Mouse (Mus musculus): ENCODE data around the gene Olfr1024. TPM values are rescaled to one million over a fixed set of nuclear protein-coding genes. Genes with fewer than 3 reads are reported as not detected.

The Olfr1024 gene
- not detected for polyA plus RNA-seq (2017; shearing (Covaris generic))

DNA sequence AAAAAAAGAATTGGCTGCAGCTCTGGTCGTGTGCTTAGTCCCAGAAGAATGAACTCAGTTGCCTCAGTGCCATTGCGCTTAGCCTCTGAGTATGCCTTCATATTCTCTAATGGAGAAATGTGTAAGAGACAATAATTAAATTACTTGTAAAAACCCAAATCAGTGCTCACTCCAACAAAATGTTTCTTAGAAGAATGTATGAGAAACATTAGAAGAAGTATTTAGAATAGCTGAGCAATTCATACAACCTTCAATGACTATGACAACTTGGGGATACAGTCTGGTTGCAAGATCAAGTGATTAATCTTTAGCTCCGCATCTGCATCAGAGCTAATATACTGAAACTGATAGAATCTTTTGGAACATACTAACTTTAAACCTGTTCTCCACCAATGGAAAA is at the start of gene Olfr1024:
Olfr1024 (minus strand) TSS at position 101 of the 400 bp plus-strand sequence.

DNA sequence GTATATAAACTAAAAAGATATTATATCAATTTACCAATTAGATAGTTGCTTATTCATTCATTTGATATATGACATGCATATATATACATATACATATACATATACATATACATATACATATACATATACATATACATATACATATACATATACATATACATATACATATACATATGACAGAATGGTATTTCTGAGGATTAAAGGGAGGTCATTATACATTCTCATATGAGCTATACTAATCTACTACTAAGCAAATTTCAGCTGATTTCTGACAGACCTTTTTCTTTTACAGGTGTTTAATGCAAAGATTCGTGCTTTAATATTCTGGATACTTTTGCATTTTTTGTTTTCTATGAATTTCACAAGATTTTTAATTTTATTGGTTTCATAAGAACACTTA is 45.3 kb upstream of the Olfr1024 start, which contains the start of gene Olfr1028:
Olfr1028 (plus strand) TSS at position 301 of the 400 bp plus-strand sequence.

DNA sequence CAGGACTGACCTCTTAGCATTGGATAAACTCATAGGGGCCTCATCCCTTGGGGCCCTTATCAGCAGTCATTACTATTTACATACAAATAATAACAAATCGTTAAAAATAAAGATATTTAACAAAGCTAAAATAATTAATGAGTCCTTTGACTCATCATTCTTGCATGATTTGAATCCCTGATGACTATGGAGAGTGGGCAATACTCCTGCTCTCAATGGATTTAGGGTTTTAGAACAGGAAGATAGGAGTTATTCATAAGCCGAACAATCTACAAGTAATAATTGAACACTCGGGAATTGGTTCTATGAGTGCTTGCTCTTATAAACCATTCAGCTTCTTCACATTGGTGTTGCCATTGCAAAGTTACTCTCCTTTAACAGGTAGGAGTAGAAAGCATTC is 16.4 kb upstream of the Olfr1024 start, which contains the start of gene Olfr1026:
Olfr1026 (plus strand) TSS at position 301 of the 400 bp plus-strand sequence.

DNA sequence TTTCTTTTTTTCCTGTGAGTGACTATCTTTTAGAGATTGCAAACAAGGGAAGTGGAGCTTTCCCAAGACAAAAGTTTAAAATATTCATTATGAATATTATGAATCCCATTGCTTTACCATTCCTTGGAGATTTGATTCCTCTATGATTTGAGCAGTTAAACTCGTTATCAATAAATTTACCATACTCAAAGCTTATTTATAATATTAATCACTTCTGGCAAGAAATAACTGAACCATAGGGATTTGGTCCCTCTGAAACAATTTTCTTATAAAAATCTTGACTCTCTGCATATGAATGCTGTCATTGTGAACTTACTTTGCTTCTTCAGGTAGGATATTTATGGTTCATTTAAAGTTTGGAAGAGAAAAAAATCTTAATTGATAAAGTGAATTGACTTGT is 10.0 kb upstream of the Olfr1024 start, which contains the start of gene Olfr1025-ps1:
Olfr1025-ps1 (plus strand) TSS at position 301 of the 400 bp plus-strand sequence.

DNA sequence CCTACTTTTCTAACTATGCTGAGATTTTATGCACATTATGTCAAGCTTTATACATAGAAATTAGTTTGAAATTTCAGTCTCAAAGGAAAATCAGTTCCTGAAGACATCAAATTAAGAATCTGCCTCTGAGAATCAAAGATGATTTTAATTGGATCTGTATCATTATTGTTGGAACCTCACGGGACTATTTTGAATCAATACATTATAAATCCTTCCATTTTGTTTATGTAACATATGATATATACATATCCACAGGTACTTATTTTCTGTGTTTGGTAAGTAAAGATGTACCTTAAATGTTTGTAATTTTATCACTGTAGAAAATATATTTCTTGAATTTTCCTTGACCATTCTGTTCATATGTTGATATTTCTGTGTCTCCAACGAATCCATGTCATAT is 19.5 kb downstream of the Olfr1024 start, which contains the start of gene Olfr1023:
Olfr1023 (plus strand) TSS at position 301 of the 400 bp plus-strand sequence.

DNA sequence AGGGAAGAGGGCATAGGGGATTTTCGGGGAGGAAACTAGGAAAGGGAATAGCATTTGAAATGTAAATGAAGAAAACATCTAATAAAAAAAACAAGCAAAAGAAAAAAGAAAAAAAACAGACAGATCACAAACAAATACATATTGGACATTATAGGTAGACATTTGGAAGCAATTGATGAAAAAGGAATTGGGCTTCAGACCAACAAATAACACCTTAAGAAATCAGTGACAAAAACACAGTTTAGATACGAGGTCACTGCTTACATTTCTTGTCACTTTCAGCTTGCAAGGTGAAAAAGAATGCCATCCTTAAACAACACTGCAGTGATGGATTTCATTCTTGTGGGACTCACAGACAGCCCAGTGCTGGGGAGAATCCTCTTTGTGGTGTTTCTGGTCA is 36.6 kb downstream of the Olfr1024 start, which contains the start of gene Olfr1022:
Olfr1022 (plus strand) TSS at position 301 of the 400 bp plus-strand sequence.

Other genes starting within 250 kb of the Olfr1024 start
- not detected for gene Olfr154, start 240.6 kb downstream of the Olfr1024 start, polyA plus RNA-seq (2017; shearing (Covaris generic))
- gene Olfr1006, start 226.3 kb downstream of the Olfr1024 start, polyA plus RNA-seq (2017; shearing (Covaris generic)) = not detected
- gene Olfr1008, start 215.6 kb downstream of the Olfr1024 start, polyA plus RNA-seq (2017; shearing (Covaris generic)) = not detected
- gene Olfr1009, start 189.6 kb downstream of the Olfr1024 start, polyA plus RNA-seq (2017; shearing (Covaris generic)) = not detected
- under 1 TPM in 1 of 2 experiments, not detected in 1; 0.05 TPM for gene Olfr1012, start 142.3 kb downstream of the Olfr1024 start, polyA plus RNA-seq (2017; shearing (Covaris generic))
- gene Olfr1013, start 138.0 kb downstream of the Olfr1024 start, polyA plus RNA-seq (2017; shearing (Covaris generic)) = not detected
- under 1 TPM in 1 of 2 experiments, not detected in 1; 0.17 TPM for gene Olfr1014, start 132.3 kb downstream of the Olfr1024 start, polyA plus RNA-seq (2017; shearing (Covaris generic))
- not detected for gene Olfr1015, start 123.0 kb downstream of the Olfr1024 start, polyA plus RNA-seq (2017; shearing (Covaris generic))
- under 1 TPM in 1 of 2 experiments, not detected in 1; 0.40 TPM for gene Olfr1016, start 102.5 kb downstream of the Olfr1024 start, polyA plus RNA-seq (2017; shearing (Covaris generic))
- under 1 TPM in 1 of 2 experiments, not detected in 1; 0.66 TPM for gene Olfr1018, start 86.6 kb downstream of the Olfr1024 start, polyA plus RNA-seq (2017; shearing (Covaris generic))
- gene Olfr1019, start 59.6 kb downstream of the Olfr1024 start, polyA plus RNA-seq (2017; shearing (Covaris generic)) = not detected
- 1 to 10 TPM in 1 of 2 experiments, under 1 TPM in 1; 0.10 to 1.7 TPM for gene Olfr1020, start 58.0 kb downstream of the Olfr1024 start, polyA plus RNA-seq (2017; shearing (Covaris generic))
- gene Olfr1022, start 36.5 kb downstream of the Olfr1024 start, polyA plus RNA-seq (2017; shearing (Covaris generic)) = not detected
- gene Olfr1023, start 19.4 kb downstream of the Olfr1024 start, polyA plus RNA-seq (2017; shearing (Covaris generic)) = not detected
- not detected for gene Olfr1025-ps1, start 10.1 kb upstream of the Olfr1024 start, polyA plus RNA-seq (2017; shearing (Covaris generic))
- gene Olfr1026, start 16.5 kb upstream of the Olfr1024 start, polyA plus RNA-seq (2017; shearing (Covaris generic)) = 1 to 10 TPM in 1 of 2 experiments, not detected in 1; 1.2 TPM
- under 1 TPM in 1 of 2 experiments, not detected in 1; 0.66 TPM for gene Olfr1028, start 45.4 kb upstream of the Olfr1024 start, polyA plus RNA-seq (2017; shearing (Covaris generic))
- gene Olfr1029, start 68.8 kb upstream of the Olfr1024 start, polyA plus RNA-seq (2017; shearing (Covaris generic)) = under 1 TPM; 0.07 to 0.39 TPM
- under 1 TPM; 0.37 to 0.62 TPM for gene Olfr1030, start 74.2 kb upstream of the Olfr1024 start, polyA plus RNA-seq (2017; shearing (Covaris generic))
- not detected for gene Olfr1031, start 85.3 kb upstream of the Olfr1024 start, polyA plus RNA-seq (2017; shearing (Covaris generic))
- gene Olfr1032, start 100.5 kb upstream of the Olfr1024 start, polyA plus RNA-seq (2017; shearing (Covaris generic)) = not detected
- gene Olfr1033, start 115.6 kb upstream of the Olfr1024 start, polyA plus RNA-seq (2017; shearing (Covaris generic)) = 1 to 10 TPM; 1.7 to 5.1 TPM
- not detected for gene Olfr1034, start 140.8 kb upstream of the Olfr1024 start, polyA plus RNA-seq (2017; shearing (Covaris generic))
- under 1 TPM in 1 of 2 experiments, not detected in 1; 0.14 TPM for gene Olfr1036, start 168.9 kb upstream of the Olfr1024 start, polyA plus RNA-seq (2017; shearing (Covaris generic))
- gene Olfr1037, start 182.3 kb upstream of the Olfr1024 start, polyA plus RNA-seq (2017; shearing (Covaris generic)) = not detected
- gene Olfr1039, start 230.9 kb upstream of the Olfr1024 start, polyA plus RNA-seq (2017; shearing (Covaris generic)) = not detected
- gene Olfr1040, start 241.7 kb upstream of the Olfr1024 start, polyA plus RNA-seq (2017; shearing (Covaris generic)) = not detected

Data from inflammation-experienced regulatory T-cells (primary cell).